Mouse (Mus musculus) liver, embryonic 14.5 days (tissue): ENCODE measurements around the gene Trp53tg5.

Experiments
- CTCF ChIP-seq: IDR thresholded peaks from 2 replicates; pipeline ENCODE4 v1.5.1; 2016; ENCODE audit warnings: antibody characterized with exemption, low read depth, control low read depth
- EP300 ChIP-seq: IDR thresholded peaks from 2 replicates; pipeline ENCODE4 v1.6.1; 2016; ENCODE audit warnings: antibody characterized with exemption, low read depth

DNA sequence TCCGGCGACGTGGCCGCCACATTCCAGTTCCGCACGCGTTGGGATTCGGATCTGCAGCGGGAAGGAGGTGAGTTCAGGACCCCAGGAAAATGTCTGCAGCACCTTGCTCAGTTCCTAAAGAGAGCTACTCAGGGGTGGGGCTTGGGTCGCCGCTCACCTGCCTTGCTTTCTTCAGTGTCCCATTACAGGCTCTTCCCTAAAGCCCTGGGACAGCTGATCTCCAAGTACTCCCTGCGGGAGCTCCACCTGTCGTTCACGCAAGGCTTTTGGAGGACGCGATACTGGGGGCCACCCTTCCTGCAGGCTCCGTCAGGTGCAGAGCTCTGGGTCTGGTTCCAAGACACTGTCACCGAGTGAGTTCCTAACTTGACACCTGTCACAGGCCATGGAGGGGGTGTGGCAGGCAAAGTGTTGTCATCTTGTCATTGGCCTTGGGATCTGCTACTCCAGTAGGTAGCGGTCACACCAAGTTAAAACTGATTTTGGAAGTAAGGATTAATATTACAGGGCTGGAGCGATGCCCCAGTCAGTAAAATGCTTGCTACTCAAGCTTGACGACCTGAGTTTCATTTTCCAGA is 24.3 kb upstream of the Trp53tg5 start:
- TF ChIP-seq CTCF (no peak), EP300 (no peak)
